Mouse (Mus musculus): ENCODE measurements around the gene Cdc34.

Gene Cdc34

DNA sequence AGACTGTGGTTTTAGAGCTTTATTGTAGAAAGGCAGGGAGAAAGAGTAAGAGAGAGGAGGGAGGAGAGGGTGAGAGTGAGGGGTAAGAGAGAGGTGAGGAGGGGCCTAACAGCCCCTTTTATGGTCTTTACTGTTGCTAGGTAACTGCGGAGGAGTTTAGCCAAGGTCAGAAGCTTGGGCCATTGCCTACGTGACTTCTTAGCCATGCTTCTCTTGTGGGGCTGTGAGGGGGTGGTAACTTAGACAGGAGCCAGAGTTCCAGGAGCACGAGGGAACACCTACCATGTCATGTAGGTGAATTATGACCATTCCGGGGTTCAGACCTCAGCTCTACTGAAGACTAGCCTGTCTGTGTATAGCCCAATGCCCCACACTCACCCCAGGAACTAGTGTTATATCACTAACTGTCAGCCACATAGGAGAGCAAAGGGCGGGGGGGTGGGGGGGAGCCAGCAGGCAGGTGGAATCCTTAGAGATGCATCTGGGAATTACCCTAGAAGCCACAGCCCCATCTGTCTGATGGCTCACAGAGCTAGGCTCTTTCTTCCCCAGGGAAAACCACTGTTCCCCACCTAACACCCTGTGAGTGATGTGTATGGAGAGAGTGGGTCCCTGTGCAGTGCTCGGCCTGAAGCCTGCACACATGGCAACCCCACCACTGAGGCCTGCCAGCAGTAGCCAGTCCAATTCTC, 10.5 kb upstream of the Cdc34 start:
- no peak for DNase-seq

DNA sequence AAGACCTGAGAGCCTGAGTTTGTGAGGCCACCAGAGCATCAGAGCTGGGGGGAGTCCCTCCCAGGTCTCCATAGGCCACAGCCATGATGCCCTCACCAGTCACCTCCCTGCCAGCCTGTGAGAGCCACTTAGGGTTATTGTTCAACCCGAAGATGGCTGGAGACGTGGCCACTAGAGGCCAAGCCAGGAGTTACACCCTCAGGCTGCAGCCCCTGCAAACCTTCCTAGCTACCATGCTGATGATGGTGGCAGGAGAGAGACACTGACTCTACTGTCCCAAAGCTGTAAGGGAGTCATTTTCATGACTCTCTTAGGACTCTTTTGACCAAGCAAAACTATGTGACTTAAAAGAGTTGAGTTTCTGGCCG, 9.9 kb upstream of the Cdc34 start:
- DNase-seq = no peak

DNA sequence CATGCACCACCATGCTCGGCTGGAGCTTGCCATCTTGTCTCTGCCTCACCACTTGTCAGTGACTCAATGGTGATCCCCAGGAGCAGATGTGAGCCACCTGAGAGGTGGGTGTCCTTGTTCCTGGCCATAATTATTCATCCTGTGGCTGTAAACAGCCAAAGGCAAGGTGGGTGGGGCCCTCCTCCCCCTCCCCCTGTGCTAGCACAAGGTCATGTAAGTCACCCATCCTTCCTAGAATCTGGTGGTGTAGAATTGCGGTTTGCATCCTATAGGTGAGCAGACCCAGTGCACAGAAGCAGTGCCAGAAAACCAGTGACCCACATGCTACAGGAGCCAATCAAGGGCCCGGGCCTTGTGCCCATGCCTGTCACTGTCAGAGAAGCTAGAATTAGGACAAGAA, 8.9 kb upstream of the Cdc34 start:
- no peak for DNase-seq

DNA sequence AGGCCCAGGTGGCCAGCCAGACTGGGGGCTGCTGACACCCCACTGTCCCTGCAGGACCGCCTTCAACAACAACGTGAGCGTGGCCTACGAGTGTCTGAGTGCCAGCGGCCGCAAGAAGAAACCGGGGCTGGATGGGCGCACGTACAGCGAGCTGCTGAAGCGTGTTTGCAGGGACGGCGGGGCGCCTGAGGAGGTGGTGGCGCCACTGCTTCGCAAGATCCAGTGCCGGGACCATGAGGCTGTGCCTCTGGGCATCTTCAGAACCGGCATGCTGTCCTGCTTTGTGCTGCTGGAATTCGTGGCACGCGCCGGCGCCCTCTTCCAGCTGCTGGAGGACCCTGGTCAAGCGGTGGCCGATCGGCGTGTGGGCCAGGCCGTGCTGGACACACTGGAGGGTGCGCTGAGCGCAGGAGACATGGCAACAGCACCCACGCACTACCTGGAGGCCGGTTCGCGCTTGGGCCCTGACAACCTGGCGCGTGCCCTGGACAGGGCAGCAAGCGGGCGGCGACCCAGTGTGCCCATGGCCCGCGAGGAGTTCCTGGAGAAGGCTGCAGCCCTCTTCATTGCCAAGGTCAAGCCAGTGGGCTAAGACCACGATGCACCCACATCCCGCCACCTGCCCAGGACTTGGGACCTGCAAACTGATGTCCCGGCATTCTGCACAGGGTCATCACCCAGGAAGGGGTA, 6.5 kb upstream of the Cdc34 start:
- DNase-seq = no peak

DNA sequence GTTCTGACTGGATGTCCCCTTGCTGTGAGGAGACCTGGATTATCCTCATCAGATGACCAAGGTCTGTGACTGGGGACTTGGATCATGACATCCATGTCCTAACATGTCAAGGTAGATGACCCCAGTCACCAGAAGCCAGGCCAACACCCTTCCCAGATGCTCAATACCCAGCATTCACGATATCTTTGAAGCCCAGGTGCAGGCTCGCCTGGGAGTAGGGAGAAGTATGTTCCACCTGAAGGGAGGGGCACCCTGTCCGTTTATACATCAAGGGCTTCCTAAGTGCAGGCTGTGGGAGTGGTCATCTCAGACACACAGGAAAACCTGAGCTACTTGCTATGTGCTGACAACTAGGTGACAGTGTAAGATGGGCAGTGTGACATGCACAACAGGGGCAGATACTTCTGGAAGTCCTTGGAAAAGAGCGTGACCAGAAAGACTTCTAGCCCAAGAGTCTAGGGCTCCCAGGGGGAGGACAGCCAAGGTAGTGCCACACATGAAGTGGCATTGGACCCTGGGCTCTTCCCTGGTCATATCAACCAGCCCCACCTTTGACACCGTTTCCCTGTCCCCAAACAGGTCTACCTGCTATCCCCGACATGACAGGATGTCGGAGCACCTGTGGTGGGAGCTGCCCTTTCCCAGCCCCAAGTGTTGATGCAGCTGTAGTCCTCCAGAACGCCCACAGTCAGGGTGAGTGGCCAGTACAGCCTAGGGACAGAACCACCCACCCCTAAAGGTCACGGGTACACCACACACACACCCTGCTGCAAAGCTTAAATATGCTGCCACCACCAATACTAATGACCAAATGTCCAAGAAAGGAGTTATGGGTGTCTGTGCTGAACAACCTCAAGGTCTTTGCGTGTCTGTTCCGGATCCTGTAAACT, 1.1 kb upstream of the Cdc34 start:
- no peak for DNase-seq

DNA sequence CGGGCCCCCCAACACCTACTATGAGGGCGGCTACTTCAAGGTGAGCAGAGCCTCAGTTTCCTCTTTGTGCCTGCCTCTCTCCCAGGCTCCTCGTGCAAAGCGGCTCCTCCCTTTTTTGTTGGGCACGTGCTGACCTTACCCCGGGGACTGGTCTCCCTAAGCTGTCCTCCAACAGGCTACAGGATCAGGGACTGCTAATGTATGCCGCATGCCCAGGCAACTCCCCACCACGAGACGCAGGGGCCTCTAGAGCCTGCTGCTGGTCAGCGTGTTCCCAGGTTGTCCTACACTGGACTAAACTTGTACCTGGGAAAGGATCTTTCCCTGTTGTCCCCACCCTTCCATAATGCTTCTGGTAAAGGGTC, 538 bp downstream of the Cdc34 start:
- peak; percentile 49 for DNase-seq

DNA sequence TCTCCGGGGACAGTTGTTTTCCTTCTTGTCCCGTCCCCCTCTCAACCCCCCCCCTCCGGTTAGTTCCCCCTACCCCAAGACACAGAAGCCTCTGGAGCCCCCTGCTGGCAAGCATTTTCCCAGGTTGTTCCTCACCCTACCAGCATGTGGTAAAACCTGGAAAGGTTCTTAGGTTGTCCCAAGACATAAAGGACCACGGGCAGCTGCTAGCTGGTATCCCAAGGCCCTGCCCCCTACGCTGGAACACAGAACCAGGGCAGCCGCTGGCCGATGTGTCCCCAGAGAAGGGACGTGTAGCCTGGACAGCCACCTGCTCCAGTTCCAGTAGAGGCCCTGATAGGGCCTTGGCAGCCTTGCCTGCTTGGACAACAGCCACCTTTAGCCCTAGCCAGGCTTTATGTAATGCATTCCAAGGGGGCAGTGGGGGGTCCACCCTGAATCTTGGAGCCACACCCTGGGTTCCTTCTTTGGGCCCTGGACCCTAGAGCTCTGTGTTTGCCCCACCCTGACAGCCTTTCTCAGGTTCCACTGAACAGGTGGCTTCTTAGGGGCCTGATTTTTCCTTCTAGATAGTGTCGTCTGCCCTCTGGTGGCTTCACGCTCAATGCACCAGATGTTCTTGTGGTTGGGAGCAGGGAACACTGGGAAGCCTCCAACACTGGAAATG, 1.1 kb downstream of the Cdc34 start:
- peak; percentile 71 for DNase-seq

DNA sequence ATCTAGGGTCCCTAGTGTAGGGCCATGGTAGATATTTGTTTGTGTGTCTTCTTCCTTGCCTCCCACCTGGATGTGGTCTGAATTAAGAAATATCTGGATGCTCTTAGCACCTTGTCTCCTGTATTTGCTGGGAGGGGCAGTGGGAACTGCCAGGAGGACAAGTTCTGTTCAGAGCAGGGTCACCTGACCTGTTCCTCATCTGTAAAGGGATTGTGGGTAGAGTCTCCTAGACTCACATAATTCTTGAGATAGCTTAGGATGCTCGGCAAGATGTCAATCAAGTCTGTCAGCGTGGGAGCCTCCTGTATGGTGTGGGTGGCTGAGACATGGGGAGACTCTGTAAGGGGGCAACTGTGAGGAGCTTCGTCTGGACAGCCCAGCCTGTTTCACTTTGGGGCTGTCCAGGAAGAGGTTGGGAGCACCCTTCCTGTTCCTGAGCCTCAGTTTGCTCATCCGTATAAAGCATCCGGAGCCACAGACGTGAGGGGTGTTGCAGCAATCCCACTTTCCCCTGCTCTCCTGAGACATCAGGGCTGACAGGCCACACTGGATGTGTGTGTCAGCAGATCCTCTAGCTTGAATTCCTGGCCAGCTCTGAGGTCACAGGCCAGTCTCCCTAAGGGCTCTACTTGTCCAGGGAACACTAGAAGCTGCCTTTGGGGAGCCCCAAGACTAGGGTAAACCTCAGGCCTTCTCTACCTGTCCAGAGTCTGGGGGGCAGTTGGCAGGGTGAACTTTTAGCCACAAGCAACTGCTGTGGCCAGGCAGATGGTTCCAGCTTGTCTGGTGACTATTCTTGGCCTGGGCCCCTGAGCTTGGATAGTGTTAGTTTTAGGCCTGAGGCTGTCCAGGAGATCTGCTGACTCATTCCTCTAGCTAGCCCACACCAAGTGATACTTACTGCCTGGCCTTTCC, 2.0 kb downstream of the Cdc34 start:
- no peak for DNase-seq

DNA sequence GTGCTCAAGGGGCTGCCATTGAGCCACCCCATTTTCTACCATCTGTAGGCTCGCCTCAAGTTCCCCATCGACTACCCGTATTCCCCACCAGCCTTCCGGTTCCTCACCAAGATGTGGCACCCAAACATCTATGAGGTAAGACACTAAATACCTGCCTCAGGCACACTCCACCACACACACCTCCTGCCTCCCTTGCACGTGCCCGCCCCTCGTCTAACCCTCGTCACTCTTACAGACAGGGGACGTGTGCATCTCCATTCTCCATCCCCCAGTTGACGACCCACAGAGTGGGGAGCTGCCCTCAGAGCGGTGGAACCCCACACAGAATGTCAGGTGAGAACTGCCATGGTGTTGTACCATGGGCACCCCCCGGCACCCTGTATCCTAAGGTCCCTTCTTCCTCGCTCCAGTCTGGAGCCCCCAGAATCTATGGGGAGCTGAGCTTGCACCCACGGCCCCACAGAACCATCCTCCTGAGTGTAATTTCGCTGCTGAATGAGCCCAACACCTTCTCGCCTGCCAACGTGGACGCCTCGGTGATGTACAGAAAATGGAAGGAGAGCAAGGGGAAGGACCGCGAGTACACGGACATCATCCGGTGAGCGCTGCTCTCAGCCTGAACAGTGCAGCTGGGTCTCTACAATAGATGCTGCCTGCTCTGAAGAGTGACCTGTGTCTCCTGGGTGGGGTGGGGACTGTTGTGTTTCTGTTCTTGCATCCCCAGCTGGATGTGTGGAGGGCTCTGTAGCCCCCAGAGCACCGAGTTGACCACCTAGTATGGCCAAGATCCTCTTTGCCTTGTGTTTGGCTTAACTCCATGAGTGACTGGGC, 3.0 kb downstream of the Cdc34 start:
- no peak for DNase-seq

DNA sequence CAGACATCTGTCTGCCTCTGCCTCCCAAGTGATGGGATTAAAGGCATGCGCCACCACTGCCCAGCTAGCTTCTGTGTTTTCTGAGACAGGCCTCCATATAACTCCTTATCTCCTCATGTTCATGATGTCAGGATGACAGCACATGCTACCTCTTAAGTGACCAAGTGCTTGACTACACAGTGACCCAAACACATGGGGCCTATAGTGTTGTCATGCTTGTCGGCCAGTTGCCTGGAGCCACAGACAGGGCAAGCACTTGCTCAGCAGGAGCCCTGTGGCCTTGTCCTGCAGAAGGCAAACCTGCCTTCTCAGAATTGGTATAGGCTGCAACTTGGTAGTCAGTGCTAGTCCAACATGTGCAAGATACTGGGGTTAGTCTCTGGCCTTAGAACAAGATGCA, 4.2 kb downstream of the Cdc34 start:
- DNase-seq = no peak

DNA sequence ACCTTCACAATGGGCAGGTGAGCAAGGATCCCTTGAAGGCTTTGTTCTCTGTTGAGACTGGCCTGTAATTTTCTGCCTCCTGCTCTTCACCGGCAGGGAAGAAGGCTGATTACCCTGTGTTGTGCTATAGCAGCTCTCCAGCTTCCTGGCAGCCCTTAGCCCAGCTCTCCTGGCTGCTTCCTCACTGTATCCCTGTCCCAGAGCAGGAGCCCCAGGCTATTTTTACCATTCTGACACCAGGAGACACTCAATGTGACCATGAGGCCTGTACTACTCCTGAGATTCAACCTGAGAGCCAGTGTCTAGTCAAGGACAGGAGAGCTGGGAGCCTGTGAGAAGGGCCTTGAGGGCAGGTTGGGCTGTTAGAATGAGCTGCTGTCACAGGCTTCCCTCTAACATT, 4.7 kb downstream of the Cdc34 start:
- DNase-seq = no peak

DNA sequence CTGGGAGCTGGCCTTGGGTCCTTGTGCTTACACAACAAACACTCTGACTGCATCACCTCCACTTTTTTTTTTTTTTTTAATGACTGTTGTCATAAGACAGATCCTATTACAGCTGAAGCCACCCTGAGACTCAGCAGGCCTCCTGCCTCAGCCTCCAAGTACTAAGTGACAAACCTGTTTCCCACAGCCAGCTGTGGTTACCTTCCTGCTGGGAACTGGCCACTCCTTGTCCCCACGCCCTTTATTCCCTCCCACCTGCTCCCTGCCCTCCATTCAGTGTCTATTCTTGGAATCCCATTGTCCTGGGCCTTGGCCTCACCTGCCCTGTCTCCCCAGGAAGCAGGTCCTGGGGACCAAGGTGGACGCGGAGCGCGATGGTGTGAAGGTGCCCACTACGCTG, 5.5 kb downstream of the Cdc34 start:
- no peak for DNase-seq

DNA sequence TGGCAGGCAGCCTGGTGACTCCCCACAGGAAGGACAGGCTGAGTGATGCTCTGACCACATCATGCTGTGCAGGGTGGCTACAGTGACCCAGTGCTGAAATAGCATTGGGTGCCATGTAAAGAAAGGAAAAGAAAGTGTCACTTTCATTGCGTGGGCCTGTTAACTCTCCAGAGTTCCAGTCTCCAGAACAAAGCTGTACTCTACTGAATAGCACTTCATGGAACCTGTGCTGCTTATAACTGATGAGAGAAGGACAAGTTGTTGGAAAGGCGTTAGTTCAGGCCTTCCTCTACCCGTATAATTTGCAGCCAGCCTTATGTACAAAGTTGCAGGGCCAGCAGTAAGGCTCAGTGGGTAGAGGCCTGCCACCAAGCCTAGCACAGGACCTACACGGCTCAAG, 6.7 kb downstream of the Cdc34 start, which contains the start of gene Gzmm:
TSS of gene Gzmm (plus strand) at position 301 of the 400 bp plus-strand sequence.
- DNase-seq = no peak

DNA sequence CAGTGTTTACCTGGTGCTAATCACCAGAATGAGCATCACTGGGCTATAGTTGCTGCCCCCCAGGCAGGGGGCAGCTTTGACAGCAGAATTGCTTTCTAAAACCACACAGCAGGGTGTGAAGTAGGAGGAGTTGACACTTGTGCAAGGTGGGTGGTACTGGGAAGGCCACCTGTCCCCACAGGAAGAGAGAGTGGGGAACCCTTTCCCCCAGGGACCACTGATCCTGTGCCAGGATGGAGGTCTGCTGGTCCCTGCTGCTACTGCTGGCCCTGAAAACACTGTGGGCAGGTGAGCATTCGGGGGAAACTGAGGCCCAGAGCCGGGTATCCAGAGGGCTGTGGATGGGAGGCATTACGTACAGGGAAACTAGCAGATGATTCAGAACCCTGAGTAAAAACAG, 7.2 kb downstream of the Cdc34 start:
- DNase-seq = no peak

DNA sequence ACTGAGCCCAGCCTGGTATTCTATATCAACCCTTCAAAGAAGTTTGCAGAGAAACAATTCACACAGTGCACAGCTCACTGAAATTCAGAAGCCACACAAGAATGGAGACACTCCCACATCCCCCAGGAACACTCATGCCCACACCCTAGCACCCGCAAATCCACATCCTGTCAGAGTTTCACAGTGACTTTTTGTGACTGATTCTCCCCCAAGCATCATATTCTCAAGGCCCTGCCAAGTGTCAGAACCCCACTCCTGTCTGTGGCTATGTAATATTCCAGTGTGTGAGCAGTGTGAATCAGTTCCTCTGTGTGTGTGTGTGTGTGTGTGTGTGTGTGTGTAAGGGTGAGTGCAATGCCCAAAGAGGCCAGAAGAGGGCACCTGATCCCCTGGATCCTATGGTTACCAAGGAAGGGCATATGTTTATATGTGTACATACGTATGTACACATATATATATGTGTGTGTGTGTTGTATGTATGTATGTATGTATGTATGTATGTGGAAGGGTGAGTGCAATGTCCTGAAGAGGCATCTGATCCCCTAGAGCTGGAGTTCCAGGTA, 10.1 kb downstream of the Cdc34 start:
- DNase-seq = no peak

DNA sequence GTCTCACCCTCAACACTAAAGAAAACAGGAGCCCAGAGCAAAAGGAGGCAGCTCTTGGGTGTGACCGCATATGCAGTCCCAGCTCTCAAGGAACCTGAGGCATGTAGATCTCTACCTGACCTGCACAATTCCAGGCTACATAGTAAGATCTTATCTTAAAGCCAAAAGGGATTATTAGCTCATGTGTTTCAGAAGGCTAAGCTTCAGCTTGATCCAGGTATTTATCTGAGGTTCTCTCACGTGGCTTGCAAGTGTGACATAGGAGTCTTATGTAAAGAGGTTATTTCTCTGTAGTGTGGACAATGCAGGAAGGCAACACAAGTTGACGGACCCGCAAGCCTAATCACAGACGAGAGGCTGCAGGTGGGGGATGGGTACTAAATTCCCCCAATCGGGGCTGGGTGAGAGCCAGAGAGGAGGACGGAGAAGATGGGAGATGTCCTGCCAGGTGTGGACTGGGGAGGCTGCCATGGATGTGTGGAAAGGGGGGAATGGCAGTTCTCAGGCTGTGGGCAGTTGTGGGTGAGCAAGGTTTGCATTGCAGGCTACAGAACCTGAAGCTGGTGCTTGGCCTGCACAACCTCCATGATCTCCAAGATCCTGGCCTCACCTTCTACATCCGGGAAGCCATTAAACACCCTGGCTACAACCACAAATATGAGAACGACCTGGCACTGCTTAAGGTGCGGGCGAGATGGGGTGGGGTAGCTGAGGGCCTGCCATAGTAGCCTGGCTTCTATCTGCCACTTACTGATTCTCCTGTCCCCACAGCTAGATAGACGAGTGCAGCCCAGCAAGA, 11.8 kb downstream of the Cdc34 start:
- DNase-seq = no peak

DNA sequence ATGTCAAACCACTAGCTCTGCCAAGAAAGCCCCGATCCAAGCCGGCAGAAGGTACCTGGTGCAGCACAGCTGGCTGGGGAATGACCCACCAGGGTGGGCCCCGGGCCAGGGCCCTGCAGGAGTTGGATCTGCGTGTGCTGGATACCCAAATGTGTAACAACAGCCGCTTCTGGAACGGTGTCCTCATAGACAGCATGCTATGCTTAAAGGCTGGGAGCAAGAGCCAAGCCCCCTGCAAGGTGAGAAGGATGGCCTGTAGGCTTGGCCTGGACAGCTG, 12.3 kb downstream of the Cdc34 start:
- no peak for DNase-seq

DNA sequence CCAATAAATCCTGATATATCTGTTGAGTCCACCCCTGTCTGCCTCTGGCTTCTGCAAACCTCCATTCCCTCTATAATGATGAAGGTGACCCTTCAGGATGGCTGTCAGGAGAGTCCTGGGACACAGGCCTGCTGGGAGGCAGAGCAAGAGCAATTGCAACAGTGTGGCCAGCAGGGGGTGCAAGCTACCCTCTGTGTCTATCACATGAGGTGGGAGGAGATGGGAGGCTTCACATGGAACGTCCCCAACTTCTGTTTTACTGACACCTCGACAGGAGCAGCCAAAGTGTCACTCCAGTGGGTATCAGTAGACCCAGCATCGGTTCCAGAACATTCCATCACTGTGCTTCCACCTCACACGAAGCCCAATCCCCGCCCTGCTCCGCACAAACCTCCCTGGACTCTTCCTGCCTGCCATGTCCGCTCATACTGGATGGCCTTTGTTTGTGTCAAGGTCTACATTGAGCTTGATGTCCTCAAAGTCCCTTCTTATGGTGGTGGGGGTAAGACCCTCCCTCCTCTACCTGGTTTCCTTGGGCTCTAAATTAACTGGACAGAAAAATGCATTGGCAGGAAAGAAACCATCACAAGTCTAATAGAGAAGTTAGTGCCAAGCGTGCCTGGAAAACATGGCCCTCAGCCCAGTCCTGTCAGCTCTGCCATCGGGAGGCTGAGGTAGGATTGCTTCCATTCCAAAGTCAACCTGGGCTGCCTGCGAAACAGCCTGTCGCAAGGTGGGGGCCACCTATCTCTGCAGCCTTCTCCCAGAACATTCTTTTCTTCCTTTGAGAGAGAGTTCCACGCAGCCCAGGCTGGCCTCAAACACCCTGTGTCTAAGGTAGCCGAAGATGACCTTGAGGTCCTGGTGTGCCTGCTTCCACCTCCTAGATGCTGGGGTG, 13.5 kb downstream of the Cdc34 start:
- DNase-seq = peak; percentile 77

DNA sequence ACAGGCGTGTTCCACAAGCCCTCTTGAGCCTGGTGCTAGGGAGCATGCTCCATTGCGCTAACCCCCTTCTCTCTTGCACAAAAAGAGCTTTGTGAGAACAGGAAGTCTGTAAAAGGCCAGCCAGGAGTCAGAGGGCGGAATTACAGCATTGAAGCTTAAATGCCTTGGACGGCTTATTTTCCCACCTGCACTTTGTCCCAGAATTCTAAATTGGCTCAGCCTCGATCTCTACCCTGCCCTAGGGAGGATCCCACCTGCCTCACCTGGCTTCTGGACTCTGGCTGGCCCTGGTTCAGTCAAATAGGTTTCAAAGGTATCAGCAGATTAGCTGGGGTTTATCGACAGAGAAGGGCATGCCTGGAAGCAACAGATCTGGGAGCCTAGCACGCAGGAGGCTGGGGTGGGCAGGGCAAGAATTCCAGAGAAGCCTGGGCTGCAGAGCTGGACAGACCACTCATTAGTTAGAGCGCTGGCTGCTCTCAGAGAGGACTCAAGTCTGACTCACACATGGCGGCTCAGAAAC, 14.2 kb downstream of the Cdc34 start:
- DNase-seq = no peak
